Mouse (Mus musculus): ENCODE measurements around the gene Plcb2. TPM values are rescaled to one million over a fixed set of nuclear protein-coding genes. Genes with fewer than 3 reads are reported as not detected.

Plcb2 gene
- total and polyA plus RNA-seq, 3 experiments, result 6.4 to 21.2 TPM; not detected in 1

GRCm38 (mm10) chr2:118743261-118743943 lies 15.2 kb upstream of the Plcb2 start (continued):
- TF ChIP-seq MEF2A (IDR thresholded peaks at IDR 0.05; ENCODE audit: extremely low read depth, insufficient replicate concordance, low read depth, low read length, poor library complexity, severe bottlenecking) (no peak), GATA1 (IDR thresholded peaks at IDR 0.05; ENCODE audit: low read depth, low read length) (no peak), ZC3H11A (IDR thresholded peaks at IDR 0.05; ENCODE audit: low read depth, low read length) (peak; percentile 61)

GRCm38 (mm10) chr2:118741183-118741582 lies 12.9 kb upstream of the Plcb2 start:
- no peaks in the 10 kb centered on the region for H3K9me3 ChIP-seq (replicated peaks; ENCODE audit: insufficient read depth, low read length)
- TF ChIP-seq EP300 (IDR thresholded peaks at IDR 0.05; ENCODE audit: low read depth in 1 of 2, low read length in 2 of 2) (no peak), USF2 (IDR thresholded peaks at IDR 0.05; ENCODE audit: borderline replicate concordance in 1 of 2, insufficient read depth in 1 of 2, low read depth in 1 of 2, low read length in 2 of 2) (no peak), E2F4 (IDR thresholded peaks at IDR 0.05; ENCODE audit: borderline replicate concordance, low read depth, low read length) (no peak)
- no peak overlapping the region for H3K4me3 ChIP-seq (ENCODE audit: control insufficient read depth in 1 of 2, insufficient read depth in 1 of 2, low read depth in 2 of 2, low read length in 2 of 2)
- no peak overlapping the region for H3K27ac ChIP-seq (ENCODE audit: control insufficient read depth, low read depth, low read length)
- peaks cover 6% of the 10 kb centered on the region for H3K79me2 ChIP-seq (ENCODE audit: control insufficient read depth, insufficient read depth, low read length, poor library complexity)
- H3K36me3 ChIP-seq (ENCODE audit: control insufficient read depth in 1 of 2, insufficient read depth in 2 of 2, low read length in 2 of 2), result peaks cover 0 to 5% of the 10 kb centered on the region in 2 experiments; a peak in 2 of 4 replicates
- no peak overlapping the region for H3K9ac ChIP-seq (ENCODE audit: control insufficient read depth, low read depth, low read length, poor library complexity, severe bottlenecking)
- no peaks in the 10 kb centered on the region for H3K27me3 ChIP-seq (ENCODE audit: control insufficient read depth in 1 of 2, insufficient read depth in 2 of 2, low read length in 2 of 2)
- H3K4me1 ChIP-seq (ENCODE audit: control insufficient read depth in 1 of 2, insufficient read depth in 2 of 2, low read length in 2 of 2), result peaks cover 4 to 12% of the 10 kb centered on the region in 2 experiments
- no peak for DNase-seq (ENCODE audit: low read depth, low spot score)

- Histone ChIP-seq H3K4me1 (ENCODE audit: control insufficient read depth in 1 of 2, insufficient read depth in 2 of 2, low read length in 2 of 2) (peaks cover 4 to 12% of the 10 kb centered on the region in 2 experiments), H3K36me3 (ENCODE audit: control insufficient read depth in 1 of 2, insufficient read depth in 2 of 2, low read length in 2 of 2) (peaks cover 0 to 5% of the 10 kb centered on the region in 2 experiments; a peak in 2 of 4 replicates), H3K27ac (ENCODE audit: control insufficient read depth, low read depth, low read length) (no peak overlapping the region), H3K9me3 (replicated peaks; ENCODE audit: insufficient read depth, low read length) (no peaks in the 10 kb centered on the region), H3K27me3 (ENCODE audit: control insufficient read depth in 1 of 2, insufficient read depth in 2 of 2, low read length in 2 of 2) (no peaks in the 10 kb centered on the region), H3K9ac (ENCODE audit: control insufficient read depth, low read depth, low read length, poor library complexity, severe bottlenecking) (no peak overlapping the region), H3K79me2 (ENCODE audit: control insufficient read depth, insufficient read depth, low read length, poor library complexity) (no peaks in the 10 kb centered on the region; the same call in 1 of the 2 replicates), H3K4me3 (ENCODE audit: control insufficient read depth in 1 of 2, insufficient read depth in 1 of 2, low read depth in 2 of 2, low read length in 2 of 2) (no peak overlapping the region)
- TF ChIP-seq MEF2A (IDR thresholded peaks at IDR 0.05; ENCODE audit: extremely low read depth, insufficient replicate concordance, low read depth, low read length, poor library complexity, severe bottlenecking), result 0 out of 2 replicates have a peak, but pooled peaks have one; percentile 24
- 0 out of 2 replicates have a peak, but pooled peaks have one; percentile 25 for TF ChIP-seq ETS1 (IDR thresholded peaks at IDR 0.05; ENCODE audit: low read depth, low read length)
- TF ChIP-seq BHLHE40 (IDR thresholded peaks at IDR 0.05; ENCODE audit: borderline replicate concordance, low read depth, low read length), result no peak
- DNase-seq (ENCODE audit: low read depth, low spot score), result no peak
Measured at GRCm38 (mm10) chr2:118740341-118740740, 12.1 kb upstream of the Plcb2 start.

GRCm38 (mm10) chr2:118733341-118733740 lies 5.1 kb upstream of the Plcb2 start:
- Histone ChIP-seq H3K9me3 (replicated peaks; ENCODE audit: insufficient read depth, low read length) (no peaks in the 10 kb centered on the region), H3K79me2 (ENCODE audit: control insufficient read depth, insufficient read depth, low read length, poor library complexity) (peaks cover 1% of the 10 kb centered on the region; the same call in 1 of the 2 replicates), H3K9ac (ENCODE audit: control insufficient read depth, low read depth, low read length, poor library complexity, severe bottlenecking) (no peak overlapping the region), H3K4me3 (ENCODE audit: control insufficient read depth in 1 of 2, insufficient read depth in 1 of 2, low read depth in 2 of 2, low read length in 2 of 2) (no peak overlapping the region), H3K36me3 (ENCODE audit: control insufficient read depth in 1 of 2, insufficient read depth in 2 of 2, low read length in 2 of 2) (peaks cover 0 to 14% of the 10 kb centered on the region in 2 experiments; a peak in 2 of 4 replicates), H3K27me3 (ENCODE audit: control insufficient read depth in 1 of 2, insufficient read depth in 2 of 2, low read length in 2 of 2) (no peaks in the 10 kb centered on the region), H3K27ac (ENCODE audit: control insufficient read depth, low read depth, low read length) (no peak overlapping the region), H3K4me1 (ENCODE audit: control insufficient read depth in 1 of 2, insufficient read depth in 2 of 2, low read length in 2 of 2) (peaks cover 2 to 8% of the 10 kb centered on the region in 2 experiments)
- DNase-seq (ENCODE audit: low read depth, low spot score), result no peak
- TF ChIP-seq BHLHE40 (IDR thresholded peaks at IDR 0.05; ENCODE audit: borderline replicate concordance, low read depth, low read length), result no peak
- TF ChIP-seq USF2 (IDR thresholded peaks at IDR 0.05; ENCODE audit: borderline replicate concordance in 1 of 2, insufficient read depth in 1 of 2, low read depth in 1 of 2, low read length in 2 of 2), result no peak
- TF ChIP-seq MYC (IDR thresholded peaks at IDR 0.05; ENCODE audit: low read depth, low read length), result no peak
- no peak for TF ChIP-seq POLR2A (IDR thresholded peaks at IDR 0.05; ENCODE audit: control insufficient read depth in 1 of 2, insufficient read depth in 1 of 2, low read depth in 1 of 2, low read length in 2 of 2, poor library complexity in 1 of 2)
- TF ChIP-seq GATA1 (IDR thresholded peaks at IDR 0.05; ENCODE audit: low read depth, low read length), result no peak
- no peak for TF ChIP-seq RCOR1 (IDR thresholded peaks at IDR 0.05; ENCODE audit: low read depth, low read length)
- no peak for TF ChIP-seq MXI1 (IDR thresholded peaks at IDR 0.05; ENCODE audit: low read depth, low read length)
- TF ChIP-seq POLR2AphosphoS5 (IDR thresholded peaks at IDR 0.05; ENCODE audit: borderline replicate concordance, low read depth, low read length), result no peak
- no peak for TF ChIP-seq ZNF384 (IDR thresholded peaks at IDR 0.05; ENCODE audit: low read depth, low read length)
- TF ChIP-seq ZMIZ1 (IDR thresholded peaks at IDR 0.05; ENCODE audit: low read depth, low read length), result no peak
- no peak for TF ChIP-seq TBP (IDR thresholded peaks at IDR 0.05; ENCODE audit: low read depth, low read length)
- no peak for TF ChIP-seq GABPA (IDR thresholded peaks at IDR 0.05; ENCODE audit: low read depth, low read length)
- no peak for TF ChIP-seq MEF2A (IDR thresholded peaks at IDR 0.05; ENCODE audit: extremely low read depth, insufficient replicate concordance, low read depth, low read length, poor library complexity, severe bottlenecking)
- TF ChIP-seq MYB (IDR thresholded peaks at IDR 0.05; ENCODE audit: low read depth, low read length), result no peak
- no peak for TF ChIP-seq ZC3H11A (IDR thresholded peaks at IDR 0.05; ENCODE audit: low read depth, low read length)
- TF ChIP-seq ELF1 (IDR thresholded peaks at IDR 0.05; ENCODE audit: low read depth, low read length), result no peak

Data from MEL (cell line).